Mouse (Mus musculus) spleen, postnatal 4 days (tissue): Measurements from ENCODE around the gene Preb.

Experiments
- DNase-seq, 2 experiments: peaks; one replicate each; pipeline ENCODE4 v3.0.0; 2022; ENCODE audit warnings: low spot score in 2 of 2

Preb gene

DNA sequence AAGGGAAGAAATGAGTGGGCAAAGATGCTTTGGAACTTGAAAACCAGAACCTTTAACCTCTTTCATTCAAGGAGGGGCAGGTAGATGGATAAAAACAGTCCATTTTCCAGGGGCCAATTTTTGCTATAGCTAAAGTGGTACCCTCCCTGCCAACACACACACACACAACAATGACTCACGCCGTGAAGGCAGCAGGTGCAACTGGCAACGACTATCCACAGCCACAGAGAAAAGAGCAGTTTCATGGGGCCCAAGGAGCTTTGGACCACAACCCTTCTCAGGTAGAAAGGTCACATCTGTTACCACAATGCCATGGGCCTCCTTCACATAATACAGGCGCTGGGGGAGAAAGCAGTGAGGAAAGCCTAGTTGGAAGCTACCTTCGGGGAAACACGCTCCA is 4.4 kb downstream of the Preb start:
- no peak for DNase-seq

DNA sequence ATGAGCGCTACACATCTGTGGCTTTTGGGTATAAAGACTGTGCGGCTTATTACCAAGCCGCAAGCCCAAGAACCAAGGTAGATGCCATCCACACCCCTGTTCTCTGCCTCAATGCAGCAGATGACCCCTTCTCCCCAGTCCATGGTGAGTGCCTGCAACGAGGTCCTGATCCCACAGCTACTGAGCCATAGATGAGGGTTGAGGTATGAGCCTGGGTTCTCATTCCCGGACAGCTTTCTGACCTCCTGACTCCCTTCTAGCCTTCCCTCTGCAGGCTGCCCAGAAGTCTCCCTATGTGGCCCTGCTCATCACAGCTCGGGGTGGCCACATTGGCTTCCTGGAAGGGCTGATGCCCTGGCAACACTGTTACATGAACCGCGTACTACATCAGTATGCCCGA is 5.6 kb downstream of the Preb start:
- DNase-seq, result no peak

DNA sequence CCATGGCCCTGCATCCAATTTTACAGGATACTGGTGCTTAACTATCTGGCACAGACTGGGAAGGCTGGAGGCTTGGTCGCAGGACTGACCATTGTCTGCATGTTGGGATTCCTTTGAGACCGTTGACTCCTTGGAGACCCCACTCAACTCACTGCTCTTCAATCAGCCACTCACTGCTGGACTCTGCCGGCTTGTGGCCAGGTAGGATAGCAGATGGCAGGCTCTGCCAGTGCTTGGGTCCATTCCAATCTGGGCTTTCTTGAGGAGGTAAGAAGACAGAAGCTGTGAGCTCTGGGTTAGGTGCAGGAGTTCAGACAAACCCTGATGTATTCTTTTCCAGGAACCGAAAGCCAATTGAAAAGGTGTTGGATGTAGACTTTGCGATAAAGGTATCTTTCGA is 6.1 kb downstream of the Preb start:
- no peak for DNase-seq

DNA sequence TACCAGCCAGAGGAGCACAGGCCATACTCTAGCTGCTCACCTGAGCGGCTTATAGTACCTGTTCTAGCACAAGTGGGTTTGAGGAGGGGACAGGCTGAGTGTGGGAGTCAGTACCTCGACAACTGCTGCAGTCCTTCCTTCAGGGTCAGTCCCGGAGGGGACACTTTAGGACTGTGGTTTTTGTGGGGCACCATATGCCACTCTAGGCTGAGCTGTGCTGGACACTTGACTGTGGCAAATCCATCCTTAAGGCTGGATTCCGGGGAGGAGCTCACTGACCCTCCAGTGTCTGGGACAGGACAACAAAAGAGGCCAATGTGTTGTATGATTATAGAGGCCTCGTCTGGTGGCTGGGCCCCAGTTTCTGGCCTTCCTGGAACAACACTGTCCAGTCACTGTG is 7.6 kb downstream of the Preb start:
- no peak for DNase-seq

DNA sequence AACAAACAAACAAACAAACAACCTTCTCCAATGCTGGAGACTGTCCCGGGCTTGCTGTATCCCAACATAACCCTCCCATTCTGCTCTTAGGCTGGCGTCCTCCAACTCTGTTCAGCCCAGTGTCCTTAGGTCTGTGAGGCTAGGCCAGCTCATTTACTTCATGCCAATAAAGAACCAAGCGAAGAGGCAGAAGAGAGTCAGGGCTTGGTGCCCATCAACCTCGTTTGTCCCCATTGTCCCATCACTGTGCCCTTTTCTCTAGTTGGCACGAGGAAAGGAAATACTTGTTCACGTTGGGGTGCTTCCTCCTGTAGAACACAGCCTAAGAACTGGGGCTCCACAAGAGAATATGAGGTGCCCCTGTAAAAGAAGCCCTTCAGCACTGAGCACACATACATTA is 8.5 kb downstream of the Preb start:
- no peak for DNase-seq

DNA sequence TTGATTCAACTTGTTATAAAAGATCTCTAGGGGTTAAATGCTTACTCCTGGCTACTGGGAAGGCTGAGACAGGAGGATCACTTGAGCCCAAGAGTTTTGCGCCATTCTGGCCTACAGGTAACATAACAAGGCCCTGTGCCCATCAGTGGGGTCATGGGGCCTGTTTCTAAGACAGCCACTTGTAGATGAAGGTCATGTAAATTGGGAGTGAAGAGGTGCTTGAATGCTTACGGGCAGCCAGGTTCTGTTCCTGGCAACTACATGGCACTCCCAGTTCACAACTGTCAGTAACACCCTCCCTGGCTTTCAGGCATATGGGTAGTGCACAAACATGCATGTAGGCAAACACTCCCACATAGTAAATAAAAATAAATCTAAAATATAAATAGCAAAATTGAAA is 9.2 kb downstream of the Preb start:
- DNase-seq, result no peak

DNA sequence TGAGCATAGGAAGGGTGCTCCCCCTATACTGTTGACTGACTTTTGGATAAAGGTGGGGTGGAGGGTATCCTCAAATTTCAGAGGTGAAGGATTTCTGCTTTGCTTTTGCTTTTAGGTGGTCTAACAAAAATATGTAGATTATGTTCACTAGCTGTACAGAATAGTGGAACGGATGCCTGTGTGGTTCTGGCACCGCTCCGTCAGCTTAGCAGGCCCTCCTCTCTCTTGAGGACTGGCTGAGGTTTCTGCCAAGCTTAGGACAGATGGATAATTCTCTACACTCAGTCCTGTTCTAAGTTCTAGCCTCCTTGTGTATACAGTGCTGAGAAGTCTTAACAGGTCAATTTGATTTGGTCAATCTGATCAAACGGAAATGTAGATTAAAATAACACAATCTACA is 9.7 kb downstream of the Preb start:
- no peak for DNase-seq

DNA sequence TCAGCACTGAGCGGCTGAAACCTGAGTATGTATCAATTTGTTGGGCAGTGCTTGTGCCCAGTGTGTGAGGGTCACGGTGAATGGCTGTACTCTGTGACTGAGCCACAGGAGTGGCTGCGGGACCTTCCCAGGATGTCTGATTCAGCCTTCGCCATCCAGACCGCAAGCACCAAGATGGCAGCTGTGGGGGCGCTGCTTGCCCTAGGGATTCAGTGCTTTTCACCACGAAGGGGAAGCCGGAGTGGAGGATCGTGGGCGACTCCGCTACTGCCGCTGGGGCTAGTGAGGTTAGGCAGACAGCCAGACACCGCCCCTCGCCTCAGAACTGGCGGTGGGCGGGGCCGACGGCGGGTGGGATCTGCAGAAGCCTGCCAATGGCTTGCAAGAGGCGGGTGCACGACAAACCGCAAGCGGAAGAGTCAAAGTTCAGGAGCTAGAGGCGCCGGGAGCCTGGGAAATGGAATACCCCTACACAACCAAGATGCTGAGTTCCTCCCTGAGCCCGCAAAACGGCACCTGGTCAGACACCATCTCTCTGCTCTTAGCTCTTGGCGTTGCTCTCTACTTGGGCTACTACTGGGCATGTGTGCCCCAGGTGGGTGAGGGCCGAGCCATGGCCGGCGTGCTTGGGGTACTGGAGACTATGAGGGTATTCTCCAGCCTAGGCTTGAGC is 10.4 kb downstream of the Preb start:
- DNase-seq, result peak; percentile 89 to 92

DNA sequence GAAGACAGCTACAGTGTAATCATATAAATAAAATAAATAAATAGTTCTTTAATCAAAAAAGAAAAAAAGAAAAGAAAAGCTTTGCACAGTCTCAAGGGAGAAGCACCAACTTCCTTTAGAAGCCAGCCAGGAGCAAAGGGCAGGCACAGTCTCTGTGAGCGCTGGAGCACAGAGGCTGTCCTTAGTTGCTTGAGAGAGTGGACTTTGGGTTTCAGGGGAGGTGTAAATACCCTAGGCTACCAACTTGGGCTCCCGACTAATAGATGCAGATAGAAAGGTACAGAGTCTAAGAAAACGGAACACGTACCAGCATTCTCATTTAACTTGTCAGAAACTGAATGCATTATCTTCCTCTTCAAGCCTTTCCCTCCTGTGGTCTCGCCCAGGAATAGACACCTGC is 11.5 kb downstream of the Preb start:
- no peak for DNase-seq

DNA sequence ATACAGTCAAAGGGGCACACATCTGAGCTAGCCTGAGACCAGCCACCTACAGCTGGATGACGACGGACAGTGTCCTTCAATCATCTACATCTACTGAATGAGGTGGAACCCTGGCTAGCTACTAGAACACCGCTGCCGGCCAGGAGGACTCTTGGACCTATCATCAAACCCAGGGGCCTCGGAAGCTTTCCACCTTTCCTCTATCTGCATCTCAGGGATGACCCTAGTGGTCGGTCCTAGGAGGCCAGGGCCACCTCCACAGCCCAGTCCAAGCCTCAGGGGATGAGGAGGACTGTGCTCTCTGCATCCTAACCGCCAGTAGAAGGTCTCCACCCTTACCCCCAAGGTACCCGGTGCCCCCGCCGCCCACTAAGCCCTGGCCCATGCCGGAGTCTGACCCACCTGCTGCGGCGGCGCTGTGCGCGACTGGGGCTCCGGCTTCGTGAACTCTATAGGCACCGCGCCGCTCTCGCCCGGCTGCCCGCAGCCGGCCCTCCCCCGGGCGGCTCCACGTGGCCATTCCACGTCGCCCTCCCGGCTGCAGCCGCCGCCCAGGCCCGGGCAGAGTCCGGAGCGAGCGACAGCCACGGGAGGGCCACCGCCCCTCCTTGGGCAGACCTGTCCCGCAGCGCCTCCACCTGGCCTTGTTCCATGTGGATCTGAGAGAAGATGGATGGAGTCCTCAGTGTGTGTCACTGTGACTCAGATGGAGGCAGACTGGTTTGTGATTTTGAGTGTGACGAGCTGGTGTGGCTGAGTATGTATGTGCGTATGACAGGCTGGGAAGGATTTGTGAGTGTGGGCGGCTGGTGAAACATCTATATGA is 15.0 kb downstream of the Preb start, which contains the start of gene Cgref1:
TSS of gene Cgref1 (minus strand) at position 636 of the 826 bp plus-strand sequence.
- DNase-seq, result peak; percentile 37 to 71

DNA sequence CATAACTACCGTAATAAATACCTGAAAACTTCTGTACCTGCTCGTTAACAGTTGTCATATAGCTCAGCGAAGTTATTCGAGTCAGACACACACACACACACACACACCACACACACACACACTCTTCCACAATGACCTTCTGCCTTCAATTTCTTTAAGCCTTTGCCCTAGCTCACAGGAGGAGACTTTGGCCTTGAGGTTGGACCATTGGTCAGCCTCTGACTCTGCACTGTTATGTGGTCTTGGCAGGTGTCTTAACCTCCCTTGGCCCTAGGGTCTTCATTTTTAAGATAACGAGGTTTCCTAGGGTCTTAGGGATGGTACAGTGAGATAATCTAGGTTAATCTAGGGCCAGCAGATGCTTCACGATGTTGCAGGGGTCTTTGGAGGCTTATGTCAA is 15.8 kb downstream of the Preb start:
- DNase-seq, result no peak

DNA sequence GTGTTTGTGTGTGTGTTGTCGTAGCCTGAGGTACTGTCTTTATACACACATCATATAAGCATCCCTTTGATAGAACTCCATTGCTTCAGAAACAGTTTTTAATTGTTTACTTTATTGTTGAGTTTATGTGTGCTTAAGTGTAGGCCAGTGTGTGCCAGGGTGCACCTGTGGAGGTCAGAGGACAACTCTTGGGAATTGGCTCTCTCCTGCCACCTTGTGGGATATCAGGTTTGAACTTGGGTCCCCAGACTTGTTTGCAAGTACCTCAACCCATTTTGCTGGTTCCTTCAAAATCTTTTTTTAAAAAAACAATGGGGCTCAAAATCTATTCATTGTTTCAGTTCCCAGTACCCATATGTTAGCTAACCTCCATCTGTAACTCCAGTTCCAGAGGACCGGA is 17.2 kb downstream of the Preb start:
- no peak for DNase-seq

DNA sequence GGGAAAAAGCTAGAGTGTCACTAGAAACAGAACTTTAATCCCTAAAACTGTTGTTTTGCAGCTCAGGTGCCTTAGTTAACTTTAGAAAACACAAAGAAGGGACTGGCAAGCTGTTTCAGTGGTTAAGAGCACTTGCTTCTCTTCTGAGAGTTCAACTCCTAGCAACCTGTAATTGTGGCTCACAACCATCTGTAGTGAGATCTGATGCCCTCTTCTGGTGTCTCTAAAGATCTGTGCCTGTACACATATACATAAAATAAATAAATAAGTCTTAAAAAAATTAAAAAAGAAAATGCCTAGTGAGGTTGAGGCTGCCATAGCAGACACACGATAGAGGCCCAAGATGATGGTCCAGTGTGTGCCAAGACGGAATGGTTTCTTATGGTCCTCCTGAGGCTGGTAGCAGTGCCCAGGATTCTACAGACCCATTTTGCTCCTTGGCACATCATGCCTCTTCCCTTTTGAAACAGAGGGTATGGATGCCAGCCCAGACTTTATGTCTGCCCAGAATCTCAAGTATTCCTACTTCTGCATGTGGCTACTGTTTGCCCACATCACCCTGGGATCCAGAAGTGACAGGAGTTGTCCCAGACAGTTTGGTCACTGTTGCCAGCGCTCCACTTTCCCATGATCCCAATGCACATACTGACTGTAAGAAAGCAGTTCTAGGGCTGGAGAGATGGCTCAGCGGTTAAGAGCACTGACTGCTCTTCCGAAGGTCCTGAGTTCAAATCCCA is 25.3 kb downstream of the Preb start:
- DNase-seq, result no peak

DNA sequence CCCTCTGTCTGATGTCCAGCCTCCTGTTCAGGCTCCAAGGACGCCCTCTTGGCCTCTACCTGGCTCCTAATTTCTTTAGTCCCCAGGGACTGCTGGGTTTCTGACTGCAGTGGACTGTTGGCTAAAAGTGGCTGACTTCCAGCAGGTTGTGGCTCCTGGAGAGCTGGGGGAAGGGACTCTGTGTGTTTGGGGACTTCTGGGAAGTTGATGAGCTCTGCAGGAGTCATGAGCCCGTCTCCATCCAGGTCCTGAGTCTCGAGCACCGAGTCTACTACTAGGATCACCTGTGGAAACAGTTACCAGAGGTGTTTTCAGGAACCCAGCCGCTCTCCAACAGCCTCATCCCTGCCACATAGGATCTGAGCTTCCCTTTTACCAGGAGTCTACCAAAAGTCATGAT is 26.5 kb downstream of the Preb start:
- DNase-seq, result peak in 1 of 2 experiments; percentile 53

DNA sequence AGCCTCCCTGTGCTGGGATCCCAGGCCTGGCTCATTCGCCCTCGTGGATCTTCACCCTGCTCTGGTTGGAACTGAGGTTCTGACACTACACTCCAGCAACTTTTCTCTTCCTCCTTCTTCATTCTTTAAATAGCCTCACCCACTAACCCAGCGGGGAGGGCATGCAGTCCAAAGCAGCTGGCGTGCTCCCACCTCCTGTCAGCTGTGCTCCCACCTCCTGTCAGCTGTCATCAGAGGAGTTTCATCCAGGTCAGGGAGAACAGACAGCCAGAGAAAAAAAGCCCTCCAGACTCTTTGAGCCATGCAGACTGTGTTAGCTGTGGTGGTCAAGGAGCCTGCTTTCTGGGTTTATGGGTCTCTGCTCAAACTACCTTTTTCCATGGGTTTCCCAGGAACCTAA is 28.8 kb downstream of the Preb start:
- DNase-seq, result no peak

DNA sequence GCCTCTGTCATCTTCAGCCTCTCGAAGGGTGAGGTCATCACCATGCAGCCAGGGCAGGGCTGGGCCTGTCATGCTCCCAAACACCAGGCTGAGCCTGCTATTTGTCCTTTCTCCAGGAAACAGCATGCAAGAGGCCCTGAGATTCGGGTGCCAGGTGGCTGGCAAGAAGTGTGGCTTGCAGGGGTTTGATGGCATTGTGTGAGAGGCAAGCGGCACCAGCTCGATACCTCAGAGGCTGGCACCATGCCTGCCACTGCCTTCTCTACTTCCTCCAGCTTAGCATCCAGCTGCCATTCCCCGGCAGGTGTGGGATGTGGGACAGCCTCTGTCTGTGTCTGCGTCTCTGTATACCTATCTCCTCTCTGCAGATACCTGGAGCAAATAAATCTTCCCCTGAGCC is 29.3 kb downstream of the Preb start:
- DNase-seq, result no peak

DNA sequence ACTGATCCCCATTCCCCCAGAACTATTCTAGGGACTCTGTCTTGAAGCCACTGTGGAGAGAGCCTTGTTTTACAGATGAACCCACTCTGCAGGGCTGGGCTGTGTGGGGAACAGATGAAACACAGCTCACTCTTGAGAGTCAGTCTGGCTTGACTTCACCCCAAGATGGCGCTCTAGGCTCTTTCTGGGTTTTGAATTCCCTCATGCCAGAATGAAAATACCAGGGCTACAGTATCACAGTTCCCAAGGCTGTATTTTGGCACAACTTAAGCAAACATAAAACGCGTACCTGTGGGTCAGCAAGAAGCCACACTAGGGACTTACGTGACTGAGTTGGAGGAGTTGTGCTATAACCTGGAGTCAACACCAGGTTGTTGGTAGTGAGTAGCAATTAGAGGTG is 30.0 kb downstream of the Preb start:
- peak; percentile 50 to 77 for DNase-seq

DNA sequence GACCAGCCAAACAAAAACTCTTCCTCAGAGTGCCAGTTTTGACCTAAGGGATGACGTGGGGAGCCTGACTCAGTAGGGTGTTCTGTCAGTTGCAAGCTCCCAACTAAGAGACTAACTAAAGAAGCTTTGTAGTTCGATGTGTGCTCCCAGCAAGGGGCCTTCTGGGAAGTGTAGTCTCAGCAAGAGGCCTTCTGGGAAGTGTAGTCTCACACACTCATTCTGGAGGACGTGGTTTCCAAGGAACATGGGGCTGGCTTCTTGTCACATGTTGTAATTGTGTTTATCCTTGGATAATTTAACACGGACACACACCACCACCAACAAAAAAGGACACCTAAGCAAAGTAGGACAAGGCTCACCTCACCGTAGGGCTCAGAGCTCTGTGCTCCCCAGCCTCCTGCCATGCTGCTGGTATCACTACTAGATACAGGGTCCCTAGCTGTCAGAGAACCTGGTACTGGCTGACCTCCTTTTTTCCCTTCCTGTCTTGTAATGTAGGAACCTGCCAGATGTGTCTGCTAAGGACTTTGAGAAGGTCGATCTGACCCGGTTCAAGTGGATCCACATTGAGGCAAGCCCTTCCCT is 32.1 kb downstream of the Preb start:
- no peak for DNase-seq

DNA sequence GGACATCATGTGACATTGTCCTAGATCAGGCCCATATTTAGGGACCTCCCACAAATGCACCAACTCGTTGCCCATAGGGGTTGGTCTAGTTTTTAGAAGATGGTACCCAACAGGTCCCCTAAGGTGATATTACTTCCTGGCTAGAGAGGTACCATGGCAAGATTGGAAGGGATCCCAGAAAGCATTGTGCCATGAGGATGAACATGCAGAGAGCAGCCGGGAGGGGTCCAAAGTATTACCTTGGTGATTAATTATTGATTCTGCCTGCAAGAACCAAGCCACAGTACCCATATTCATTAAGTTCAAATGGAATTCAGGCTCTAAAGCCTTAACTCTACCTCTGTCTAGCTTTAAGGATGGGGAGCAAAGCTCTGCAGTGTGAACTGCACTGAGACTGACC is 34.1 kb downstream of the Preb start:
- DNase-seq, result no peak

DNA sequence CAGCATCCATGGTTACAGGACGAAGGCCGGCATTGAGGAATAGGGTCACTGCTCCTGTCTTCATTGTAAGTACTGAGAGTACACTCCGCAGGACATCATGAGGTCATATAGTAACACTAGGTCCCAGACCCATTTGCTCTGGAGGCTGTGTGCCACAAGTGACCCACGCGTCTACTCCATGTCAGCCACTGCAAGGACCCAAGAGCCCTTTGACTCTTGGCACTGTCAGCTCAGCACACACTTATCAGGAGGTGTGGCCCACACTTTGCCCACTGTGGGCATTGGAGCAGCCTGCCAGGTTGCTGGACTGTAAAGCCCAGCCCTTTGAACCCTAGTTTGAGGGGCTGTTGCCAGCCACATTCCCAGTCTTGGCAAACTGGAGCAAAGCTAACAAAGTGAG is 34.9 kb downstream of the Preb start:
- peak in 1 of 2 experiments; percentile 51 for DNase-seq

DNA sequence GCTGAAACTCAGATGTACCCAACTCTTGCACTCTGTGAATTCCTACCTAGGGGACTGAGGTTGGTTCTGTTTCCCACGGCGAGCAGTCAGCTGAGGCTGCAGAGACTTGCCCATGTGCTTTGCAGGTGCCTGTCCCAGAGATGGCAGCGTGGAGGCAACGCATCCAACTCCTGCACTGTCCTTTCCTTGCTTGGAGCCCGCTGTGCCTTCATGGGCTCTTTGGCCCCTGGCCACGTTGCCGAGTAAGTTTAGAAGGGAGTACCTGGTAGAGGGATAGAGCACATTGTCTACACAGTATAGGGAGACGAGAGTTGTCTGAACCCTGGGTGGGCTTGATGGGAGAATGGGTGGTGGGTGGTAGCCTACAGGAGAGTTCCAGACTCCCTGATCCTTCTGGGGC is 35.5 kb downstream of the Preb start:
- peak in 1 of 2 experiments; percentile 58 for DNase-seq

DNA sequence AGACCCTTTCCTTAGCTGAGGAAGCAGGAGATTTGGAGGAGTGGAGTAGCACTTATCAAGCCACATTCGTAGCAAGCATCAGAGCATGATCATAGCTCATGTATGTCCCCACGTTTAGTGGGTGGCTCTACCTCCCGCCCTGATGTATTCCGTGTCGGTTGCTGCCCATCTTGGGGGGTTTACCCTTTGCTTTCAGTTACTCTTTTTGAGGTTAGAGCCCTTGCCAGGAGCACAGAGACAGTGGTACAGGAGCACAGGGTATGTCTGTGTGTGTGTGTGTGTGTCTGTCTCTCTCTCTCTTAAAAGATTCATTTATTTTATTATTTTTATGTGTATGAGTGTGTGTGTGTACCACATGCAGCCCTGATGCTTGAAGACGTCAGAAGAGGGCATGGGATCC is 37.0 kb downstream of the Preb start:
- DNase-seq, result no peak
